In genomic region chr17:84776362-84777000, GRCm38 (mm10) we compare ENCODE assay signal across 15 mouse cellular contexts. TPM values are rescaled to one million over a fixed set of nuclear protein-coding genes. Genes with fewer than 3 reads are reported as not detected.
A peak's percentile ranks its signal among the peaks of the same experiment; 100 is the strongest.
DNase-seq lines count a peak whose midpoint lies in the region; ATAC-seq lines count a peak whose summit lies in the region.
"Had no signal": no experiment of that assay in that cellular context is flagged by ENCODE, and none has a peak within 500 bp of the region (broad histone marks: within the 10 kb centered on the region; RNA-seq: fewer than 3 reads in every experiment).

No protein-coding gene starts in this region.

- peaks cover 28% of the 10 kb centered on the region for H3K36me3 ChIP-seq in heart, embryonic 12.5 days
- peaks cover 7% of the 10 kb centered on the region; the same call in 1 of the 2 replicates for H3K36me3 ChIP-seq in liver, embryonic 11.5 days (ENCODE audit: control insufficient read depth, insufficient read depth, low read length)

- ATAC-seq in heart, embryonic 12.5 days (ENCODE audit: insufficient number of reproducible peaks, low FRiP score): peak; percentile 97
- peak; percentile 98 for ATAC-seq in liver, embryonic 11.5 days (replicated peaks; ENCODE audit: low FRiP score)

- DNase-seq in heart, adult 8-10 months (ENCODE audit: low spot score): no peak
- DNase-seq in spleen, adult 12 weeks (ENCODE audit: low spot score): peak; percentile 62
- no peak for DNase-seq in spleen, adult 18-20 months
- peak; percentile 49 for DNase-seq in liver, embryonic 11.5 days (ENCODE audit: low spot score)
- DNase-seq in spleen, postnatal 10 days (ENCODE audit: low spot score in 2 of 2): peak; percentile 47 to 50
- no peak for DNase-seq in right cerebral cortex, postnatal 14 days
- no peak for DNase-seq in thymus, postnatal 0 days (ENCODE audit: low spot score)
- DNase-seq: B cell, adult 2 months; cerebellum, adult 9-11 months; kidney, adult 9 months; lung, postnatal 4 days; thymus, postnatal 4 days had no signal

- peak overlapping the region; percentile 50 for H3K4me2 ChIP-seq in heart, embryonic 12.5 days
- peak overlapping the region; percentile 66 for H3K4me2 ChIP-seq in liver, embryonic 11.5 days
- H3K4me2 ChIP-seq: embryonic facial prominence, embryonic 15.5 days had no signal

- H3K9ac ChIP-seq in heart, embryonic 12.5 days: peak overlapping the region; percentile 13; the same call in 1 of the 2 replicates
- H3K9ac ChIP-seq in liver, embryonic 11.5 days (ENCODE audit: low read depth, low read length): no peak overlapping the region
- H3K9ac ChIP-seq: embryonic facial prominence, embryonic 15.5 days had no signal

- 0 out of 2 replicates have a peak overlapping the region, but pooled peaks have one; percentile 2 for H3K4me3 ChIP-seq in heart, embryonic 12.5 days
- peak overlapping the region; percentile 31; the same call in 1 of the 2 replicates for H3K4me3 ChIP-seq in liver, embryonic 11.5 days (ENCODE audit: low read depth, low read length)
- H3K4me3 ChIP-seq: embryonic facial prominence, embryonic 15.5 days; hindbrain, embryonic 10.5 days had no signal

- H3K4me1 ChIP-seq in heart, embryonic 12.5 days (replicated peaks): peaks cover 27% of the 10 kb centered on the region
- peaks cover 25% of the 10 kb centered on the region for H3K4me1 ChIP-seq in liver, embryonic 11.5 days (replicated peaks; ENCODE audit: control insufficient read depth, insufficient read depth, low read length)
- H3K4me1 ChIP-seq: embryonic facial prominence, embryonic 15.5 days; hindbrain, embryonic 10.5 days had no signal

- H3K27me3 ChIP-seq in heart, embryonic 12.5 days (replicated peaks): no peaks in the 10 kb centered on the region
- no peaks in the 10 kb centered on the region for H3K27me3 ChIP-seq in liver, embryonic 11.5 days (replicated peaks; ENCODE audit: control insufficient read depth, insufficient read depth, low read length)
- H3K27me3 ChIP-seq: embryonic facial prominence, embryonic 15.5 days had no signal

- peak overlapping the region; percentile 72 for H3K27ac ChIP-seq in heart, embryonic 12.5 days (ENCODE audit: poor library complexity, severe bottlenecking)
- H3K27ac ChIP-seq in liver, embryonic 11.5 days (ENCODE audit: low read depth, low read length): peak overlapping the region; percentile 95
- H3K27ac ChIP-seq: embryonic facial prominence, embryonic 15.5 days; hindbrain, embryonic 10.5 days had no signal

- no peaks in the 10 kb centered on the region for H3K9me3 ChIP-seq in heart, embryonic 12.5 days (replicated peaks)
- no peaks in the 10 kb centered on the region for H3K9me3 ChIP-seq in liver, embryonic 11.5 days (ENCODE audit: control insufficient read depth, low read length)
- H3K9me3 ChIP-seq: embryonic facial prominence, embryonic 15.5 days; hindbrain, embryonic 10.5 days had no signal

- 41% methylated on average over 16 of the region's 16 CpGs for WGBS in heart, embryonic 12.5 days
- WGBS in liver, embryonic 11.5 days: 38% methylated on average over 16 of the region's 16 CpGs

RNA-seq across cellular contexts. Expression of gene Lrpprc, which starts 14.1 kb away (rescaled TPM):
- 73.9 and 75.9 TPM in 2 replicates for polyA plus RNA-seq in heart, embryonic 12.5 days (2016; fragmentation: Nextera tagmentation; extraction: Ambion mirVana)
- 100 to 1,000 TPM; 129 to 143 (median 135) TPM for total RNA-seq in heart, adult 8-10 months (2022)
- 84.9 and 97.9 TPM in 2 replicates for polyA plus RNA-seq in liver, embryonic 11.5 days (2014; fragmentation: Nextera tagmentation; extraction: Ambion mirVana)
- 24.1 and 26.4 TPM in 2 replicates for polyA plus RNA-seq in thymus, postnatal 0 days (2015; fragmentation: Nextera tagmentation; extraction: Ambion mirVana)

Comparison
In these comparisons a context has a peak if more than half of its experiments do, and no peak if none do; other contexts are left out.
1. DNase-seq: peak in spleen, adult 12 weeks (single experiment), liver, embryonic 11.5 days (single experiment) and spleen, postnatal 10 days (2 of 2); none in heart, adult 8-10 months (single experiment), spleen, adult 18-20 months (0 of 2), right cerebral cortex, postnatal 14 days (single experiment) and thymus, postnatal 0 days (single experiment).